Mouse (Mus musculus) ES-Bruce4 (cell line): ENCODE results near the gene Dus3l. TPM values are rescaled to one million over a fixed set of nuclear protein-coding genes. Genes with fewer than 3 reads are reported as not detected.

Source experiments
- H3K27ac ChIP-seq: 2 replicates; pipeline ENCODE4 v1.5.1; 2012; ENCODE audit warnings: low read length, inconsistent platforms; ENCODE audit not compliant: insufficient read depth
- H3K27me3 ChIP-seq: 2 replicates; pipeline ENCODE4 v1.6.1; 2012; ENCODE audit warnings: mild to moderate bottlenecking, low read length, inconsistent platforms; ENCODE audit not compliant: control insufficient read depth, poor library complexity, insufficient read depth, severe bottlenecking
- H3K36me3 ChIP-seq: 2 replicates; pipeline ENCODE4 v1.6.1; 2012; ENCODE audit warnings: inconsistent platforms, mild to moderate bottlenecking, low read length, moderate library complexity; ENCODE audit not compliant: control insufficient read depth, poor library complexity, insufficient read depth, severe bottlenecking
- H3K4me1 ChIP-seq: one replicate; pipeline ENCODE4 v1.8.1; 2011; ENCODE audit warnings: low read length; ENCODE audit not compliant: control insufficient read depth, insufficient read depth
- H3K4me3 ChIP-seq: 2 replicates; pipeline ENCODE4 v1.5.1; 2011; ENCODE audit warnings: low read depth, mild to moderate bottlenecking, low read length
- H3K9ac ChIP-seq: 2 replicates; pipeline ENCODE4 v1.6.1; 2012; ENCODE audit warnings: low read depth, mild to moderate bottlenecking, inconsistent platforms; ENCODE audit not compliant: poor library complexity, severe bottlenecking
- H3K9me3 ChIP-seq: replicated peaks from 2 replicates; pipeline ENCODE4 v1.6.1; 2012; ENCODE audit warnings: mild to moderate bottlenecking, low read length, inconsistent platforms; ENCODE audit not compliant: control insufficient read depth, poor library complexity, insufficient read depth, severe bottlenecking
- CTCF ChIP-seq: IDR thresholded peaks from one replicate; pipeline ENCODE4 v1.8.1; 2011; ENCODE audit warnings: low read depth, low read length
- EP300 ChIP-seq: IDR thresholded peaks from 2 replicates; pipeline ENCODE4 v1.6.1; 2011; ENCODE audit warnings: low read depth, low read length; ENCODE audit not compliant: insufficient read depth
- POLR2A ChIP-seq: IDR thresholded peaks from one replicate; pipeline ENCODE4 v1.8.1; 2011; ENCODE audit warnings: low read length; ENCODE audit not compliant: insufficient read depth
- polyA plus RNA-seq: library from polyadenylated mRNA; stranded (reverse); fragments of >200 nt; gene quantifications from 2 replicates; pipeline ENCODE4 v1.2.4, GENCODE M21; 2011; ENCODE audit warnings: low read depth; ENCODE audit not compliant: missing spikeins, insufficient read depth, insufficient read length

Gene Dus3l
- 18.4 and 18.9 TPM in 2 replicates for polyA plus RNA-seq

- no peaks in the 10 kb centered on the region; the same call in 1 of the 2 replicates for H3K36me3 ChIP-seq
- H3K27ac ChIP-seq = peak within 1 kb of the TSS; percentile 72
- TF ChIP-seq EP300 (no peak), CTCF (no peak), POLR2A (peak; percentile 52)
- H3K4me1 ChIP-seq = no peaks in the 10 kb centered on the region
- peak within 1 kb of the TSS; percentile 92 for H3K9ac ChIP-seq
- H3K27me3 ChIP-seq = no peaks in the 10 kb centered on the region
- peak within 1 kb of the TSS; percentile 92 for H3K4me3 ChIP-seq
- H3K9me3 ChIP-seq = no peaks in the 10 kb centered on the region
Observed at GRCm38 (mm10) chr17:56764474-56765354, at the start of gene Dus3l. Gene Dus3l (plus strand): TSS chr17:56764757.

GRCm38 (mm10) chr17:56715360-56715759, 49.2 kb upstream of the Dus3l start:
- H3K27me3 ChIP-seq = no peaks in the 10 kb centered on the region
- no peak overlapping the region for H3K27ac ChIP-seq
- H3K36me3 ChIP-seq = peaks cover 6% of the 10 kb centered on the region
- no peaks in the 10 kb centered on the region for H3K9me3 ChIP-seq
- no peaks in the 10 kb centered on the region for H3K4me1 ChIP-seq
- TF ChIP-seq POLR2A (no peak), CTCF (no peak), EP300 (no peak)
- H3K4me3 ChIP-seq = peak overlapping the region; percentile 87; the same call in 1 of the 2 replicates
- no peak overlapping the region for H3K9ac ChIP-seq

- peak overlapping the region; percentile 78 for H3K9ac ChIP-seq
- no peaks in the 10 kb centered on the region for H3K4me1 ChIP-seq
- no peaks in the 10 kb centered on the region for H3K27me3 ChIP-seq
- H3K36me3 ChIP-seq = peaks cover 3% of the 10 kb centered on the region
- TF ChIP-seq EP300 (no peak), POLR2A (no peak), CTCF (no peak)
- peak overlapping the region; percentile 9; the same call in 1 of the 2 replicates for H3K27ac ChIP-seq
- H3K4me3 ChIP-seq = peak overlapping the region; percentile 87
- no peaks in the 10 kb centered on the region for H3K9me3 ChIP-seq
Observed at GRCm38 (mm10) chr17:56715914-56716654, 48.5 kb upstream of the Dus3l start.

GRCm38 (mm10) chr17:56716655-56717362, 47.7 kb upstream of the Dus3l start:
- Histone ChIP-seq H3K4me3 (peak overlapping the region; percentile 94), H3K27ac (peak overlapping the region; percentile 9; the same call in 1 of the 2 replicates), H3K9me3 (no peaks in the 10 kb centered on the region), H3K27me3 (no peaks in the 10 kb centered on the region), H3K4me1 (no peaks in the 10 kb centered on the region), H3K36me3 (no peaks in the 10 kb centered on the region), H3K9ac (peak overlapping the region; percentile 84)
- TF ChIP-seq CTCF (no peak), EP300 (no peak), POLR2A (no peak)

GRCm38 (mm10) chr17:56717363-56718058, 47.0 kb upstream of the Dus3l start, which contains the start of the genes Ndufa11 and Vmac:
Gene Ndufa11 (plus strand): TSS chr17:56717767.
Gene Vmac (minus strand): TSS chr17:56718022.
- H3K4me1 ChIP-seq = no peaks in the 10 kb centered on the region
- peak within 1 kb of the TSS; percentile 84 for H3K9ac ChIP-seq
- H3K27me3 ChIP-seq = no peaks in the 10 kb centered on the region
- H3K9me3 ChIP-seq = no peaks in the 10 kb centered on the region
- H3K4me3 ChIP-seq = peak within 1 kb of the TSS; percentile 94
- H3K36me3 ChIP-seq = no peaks in the 10 kb centered on the region
- TF ChIP-seq EP300 (0 out of 2 replicates have a peak, but pooled peaks have one; percentile 4), CTCF (no peak), POLR2A (peak; percentile 70)
- H3K27ac ChIP-seq = peak within 1 kb of the TSS; percentile 71
